Mouse (Mus musculus) liver, adult 2 months (tissue): Measurements from ENCODE around the gene Coro6.

Experiments
- CTCF ChIP-seq: fragments of 200-500 bp; IDR thresholded peaks from 2 replicates; pipeline ENCODE4 v1.5.1; 2011; ENCODE audit warnings: low read depth, low read length, control low read depth
- POLR2A ChIP-seq: fragments of 200-500 bp; IDR thresholded peaks from 2 replicates; pipeline ENCODE4 v1.6.1; 2011; ENCODE audit warnings: low read length, control low read depth; ENCODE audit not compliant: insufficient read depth; ENCODE audit errors: extremely low read depth

GRCm38 (mm10) chr11:77515637-77516552, 53.7 kb downstream of the Coro6 start, which contains the start of gene Trp53i13:
- TF ChIP-seq POLR2A: no peak
- no peak for TF ChIP-seq CTCF
